Mouse (Mus musculus) G1E (cell line): Measurements from ENCODE around the gene Ifi213.

Source experiments
- CTCF ChIP-seq: IDR thresholded peaks from 2 replicates; pipeline ENCODE4 v1.5.1; 2012; ENCODE audit warnings: low read depth, low read length, inconsistent platforms, mixed read lengths
- GATA1 ChIP-seq: IDR thresholded peaks from 2 replicates; pipeline ENCODE4 v1.6.1; 2012; ENCODE audit warnings: borderline replicate concordance, low read length, inconsistent platforms, mixed read lengths
- POLR2AphosphoS5 ChIP-seq: IDR thresholded peaks from 2 replicates; pipeline ENCODE4 v1.6.1; 2012; ENCODE audit warnings: low read depth, low read length, inconsistent platforms; ENCODE audit not compliant: insufficient replicate concordance
- TAL1 ChIP-seq: conservative IDR thresholded peaks from 2 replicates; pipeline ENCODE4 v1.6.1; 2012; ENCODE audit warnings: low read depth, low read length, inconsistent platforms, mixed read lengths

GRCm38 (mm10) chr1:173579921-173580585, 19.0 kb downstream of the Ifi213 start:
- no peak for TF ChIP-seq CTCF
- no peak for TF ChIP-seq GATA1
- no peak for TF ChIP-seq POLR2AphosphoS5
- no peak for TF ChIP-seq TAL1
